Mouse (Mus musculus): ENCODE data around the gene Foxj3.

The Foxj3 gene

GRCm38 (mm10) chr4:119614724-119615123 is 77.9 kb downstream of the Foxj3 start:
- no peak for TF ChIP-seq GATA4 (IDR thresholded peaks at IDR 0.05; ENCODE audit: insufficient replicate concordance, low read length)

- TF ChIP-seq GATA4 (IDR thresholded peaks at IDR 0.05; ENCODE audit: insufficient replicate concordance, low read length), result no peak
These were observed 89.4 kb downstream of the Foxj3 start for GRCm38 (mm10) chr4:119626081-119626645.

GRCm38 (mm10) chr4:119626876-119627275 is 90.1 kb downstream of the Foxj3 start:
- TF ChIP-seq GATA4 (IDR thresholded peaks at IDR 0.05; ENCODE audit: insufficient replicate concordance, low read length), result no peak

GRCm38 (mm10) chr4:119627317-119627716 is 90.5 kb downstream of the Foxj3 start:
- no peak for TF ChIP-seq GATA4 (IDR thresholded peaks at IDR 0.05; ENCODE audit: insufficient replicate concordance, low read length)

- TF ChIP-seq GATA4 (IDR thresholded peaks at IDR 0.05; ENCODE audit: insufficient replicate concordance, low read length), result peak; percentile 52; the same call in 1 of the 2 replicates
These were observed 94.5 kb downstream of the Foxj3 start for GRCm38 (mm10) chr4:119631115-119631919.

GRCm38 (mm10) chr4:119632721-119633120 is 95.9 kb downstream of the Foxj3 start:
- no peak for TF ChIP-seq GATA4 (IDR thresholded peaks at IDR 0.05; ENCODE audit: insufficient replicate concordance, low read length)

GRCm38 (mm10) chr4:119633342-119633741 is 96.5 kb downstream of the Foxj3 start:
- TF ChIP-seq GATA4 (IDR thresholded peaks at IDR 0.05; ENCODE audit: insufficient replicate concordance, low read length), result no peak

- TF ChIP-seq GATA4 (IDR thresholded peaks at IDR 0.05; ENCODE audit: insufficient replicate concordance, low read length), result no peak
These were observed 97.1 kb downstream of the Foxj3 start for GRCm38 (mm10) chr4:119633948-119634347.

- TF ChIP-seq GATA4 (IDR thresholded peaks at IDR 0.05; ENCODE audit: insufficient replicate concordance, low read length), result no peak
These were observed 98.3 kb downstream of the Foxj3 start for GRCm38 (mm10) chr4:119634908-119635660.

GRCm38 (mm10) chr4:119635686-119636085 is 98.9 kb downstream of the Foxj3 start:
- no peak for TF ChIP-seq GATA4 (IDR thresholded peaks at IDR 0.05; ENCODE audit: insufficient replicate concordance, low read length)

- TF ChIP-seq GATA4 (IDR thresholded peaks at IDR 0.05; ENCODE audit: insufficient replicate concordance, low read length), result no peak
These were observed 99.9 kb downstream of the Foxj3 start for GRCm38 (mm10) chr4:119636731-119637130.

GRCm38 (mm10) chr4:119637176-119637845 is 100.5 kb downstream of the Foxj3 start, which contains the start of gene Guca2a:
TSS of gene Guca2a (plus strand) at chr4:119637704.
- TF ChIP-seq GATA4 (IDR thresholded peaks at IDR 0.05; ENCODE audit: insufficient replicate concordance, low read length), result no peak

GRCm38 (mm10) chr4:119637946-119638345 is 101.1 kb downstream of the Foxj3 start:
- TF ChIP-seq GATA4 (IDR thresholded peaks at IDR 0.05; ENCODE audit: insufficient replicate concordance, low read length), result no peak

GRCm38 (mm10) chr4:119638656-119639055 is 101.9 kb downstream of the Foxj3 start:
- TF ChIP-seq GATA4 (IDR thresholded peaks at IDR 0.05; ENCODE audit: insufficient replicate concordance, low read length), result no peak

- TF ChIP-seq GATA4 (IDR thresholded peaks at IDR 0.05; ENCODE audit: insufficient replicate concordance, low read length), result no peak
These were observed 105.9 kb downstream of the Foxj3 start for GRCm38 (mm10) chr4:119642666-119643065.

All from liver, adult (tissue).